Mouse (Mus musculus): ENCODE measurements around the gene Rxylt1.

DNA sequence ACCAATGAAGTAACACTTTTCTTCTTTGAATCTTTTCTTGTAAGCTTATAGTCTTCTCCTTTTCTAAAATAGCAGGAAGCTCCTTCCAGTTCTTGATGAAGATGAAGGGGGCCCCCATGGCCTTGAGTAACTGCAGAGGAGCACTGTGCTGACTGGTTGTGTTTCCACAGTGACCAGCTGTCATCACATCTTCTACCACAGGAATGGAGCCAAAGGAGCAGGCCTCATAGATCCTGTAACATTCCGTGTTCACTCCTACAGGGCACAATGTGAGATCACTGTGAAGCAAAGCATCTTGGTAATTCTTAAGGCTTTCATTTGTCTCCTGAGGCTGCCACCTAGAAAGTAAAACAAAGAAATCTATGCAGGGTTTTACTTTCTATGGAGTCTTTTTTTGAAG, 15.8 kb downstream of the Rxylt1 start:
- TF ChIP-seq CTCF (IDR thresholded peaks at IDR 0.05; ENCODE audit: insufficient read depth, low read depth, low read length) (no peak), POLR2A (IDR thresholded peaks at IDR 0.05; ENCODE audit: insufficient read depth, low read depth, low read length) (no peak)
